Mouse (Mus musculus) heart, adult 18-20 months (tissue): ENCODE data around the gene Tmem263. TPM values are rescaled to one million over a fixed set of nuclear protein-coding genes. Genes with fewer than 3 reads are reported as not detected.

ENCODE experiments used
- total RNA-seq, 2 experiments: library from RNA; stranded (reverse); gene quantifications; 2 replicates each; pipeline ENCODE4 v1.2.3; 2021

Gene Tmem263
- total RNA-seq, 2 experiments from 2014 or later: 14.7 to 15.6 TPM

Other genes starting within 250 kb of the Tmem263 start
- gene Ric8b, start 185.0 kb upstream of the Tmem263 start, total RNA-seq: 10 to 100 TPM; 37.8 to 42.2 TPM
- gene Fhl4, start 132 bp upstream of the Tmem263 start, total RNA-seq: under 1 TPM; 0.31 to 0.50 TPM
- 10 to 100 TPM; 23.9 to 24.5 TPM for gene Mterf2, start 25.4 kb downstream of the Tmem263 start, total RNA-seq
- 10 to 100 TPM in 1 of 2 experiments, 1 to 10 TPM in 1; 9.2 to 10.8 TPM for gene Cry1, start 82.4 kb downstream of the Tmem263 start, total RNA-seq